Mouse (Mus musculus): ENCODE results near the gene Prmt3. TPM values are rescaled to one million over a fixed set of nuclear protein-coding genes. Genes with fewer than 3 reads are reported as not detected.

Gene Prmt3
- total and polyA plus RNA-seq, 3 experiments: 78.5 to 128 (median 112) TPM

- Histone ChIP-seq H3K9me3 (replicated peaks) (no peaks in the 10 kb centered on the region), H3K36me3 (replicated peaks) (peaks cover 97% of the 10 kb centered on the region), H3K4me1 (ENCODE audit: insufficient read depth, low read depth, low read length) (peaks cover 18% of the 10 kb centered on the region), H3K27me3 (ENCODE audit: insufficient read depth, low read length) (no peaks in the 10 kb centered on the region), H3K4me3 (ENCODE audit: low read depth, low read length) (no peak overlapping the region)
- no peak for DNase-seq (ENCODE audit: low spot score)
- no peak for ATAC-seq (ENCODE audit: extremely low read depth, insufficient number of reproducible peaks, low FRiP score, poor library complexity, severe bottlenecking)
- TF ChIP-seq POLR2AphosphoS5 (IDR thresholded peaks at IDR 0.05; ENCODE audit: insufficient replicate concordance, low read depth, low read length) (no peak), GATA1 (IDR thresholded peaks at IDR 0.05; ENCODE audit: borderline replicate concordance, low read length) (no peak), CTCF (IDR thresholded peaks at IDR 0.05; ENCODE audit: low read depth, low read length) (no peak), GATA2 (IDR thresholded peaks at IDR 0.05; ENCODE audit: borderline replicate concordance, low read depth, low read length) (no peak), TAL1 (conservative IDR thresholded peaks at IDR 0.05; ENCODE audit: low read depth, low read length) (no peak)
These were observed 9.6 kb upstream of the Prmt3 start for GRCm38 (mm10) chr7:49768509-49768908.

GRCm38 (mm10) chr7:49774396-49774795 lies 3.8 kb upstream of the Prmt3 start:
- TF ChIP-seq GATA2 (IDR thresholded peaks at IDR 0.05; ENCODE audit: borderline replicate concordance, low read depth, low read length) (no peak), TAL1 (conservative IDR thresholded peaks at IDR 0.05; ENCODE audit: low read depth, low read length) (no peak), GATA1 (IDR thresholded peaks at IDR 0.05; ENCODE audit: borderline replicate concordance, low read length) (no peak), CTCF (IDR thresholded peaks at IDR 0.05; ENCODE audit: low read depth, low read length) (no peak), POLR2AphosphoS5 (IDR thresholded peaks at IDR 0.05; ENCODE audit: insufficient replicate concordance, low read depth, low read length) (no peak)

GRCm38 (mm10) chr7:49777585-49777984 lies 561 bp upstream of the Prmt3 start:
- no peaks in the 10 kb centered on the region for H3K27me3 ChIP-seq (ENCODE audit: insufficient read depth, low read length)
- no peaks in the 10 kb centered on the region for H3K9me3 ChIP-seq (replicated peaks)
- H3K36me3 ChIP-seq (replicated peaks): peaks cover 72% of the 10 kb centered on the region
- no peak overlapping the region; the same call in 1 of the 2 replicates for H3K4me3 ChIP-seq (ENCODE audit: low read depth, low read length)
- H3K4me1 ChIP-seq (ENCODE audit: insufficient read depth, low read depth, low read length): peaks cover 41% of the 10 kb centered on the region
- DNase-seq (ENCODE audit: low spot score) (no peak), ATAC-seq (ENCODE audit: extremely low read depth, insufficient number of reproducible peaks, low FRiP score, poor library complexity, severe bottlenecking) (no peak)
- no peak for TF ChIP-seq GATA1 (IDR thresholded peaks at IDR 0.05; ENCODE audit: borderline replicate concordance, low read length)
- TF ChIP-seq TAL1 (conservative IDR thresholded peaks at IDR 0.05; ENCODE audit: low read depth, low read length): no peak
- no peak for TF ChIP-seq GATA2 (IDR thresholded peaks at IDR 0.05; ENCODE audit: borderline replicate concordance, low read depth, low read length)
- TF ChIP-seq CTCF (IDR thresholded peaks at IDR 0.05; ENCODE audit: low read depth, low read length): no peak
- TF ChIP-seq POLR2AphosphoS5 (IDR thresholded peaks at IDR 0.05; ENCODE audit: insufficient replicate concordance, low read depth, low read length): no peak

More at GRCm38 (mm10) chr7:49774396-49774795, 3.8 kb upstream of the Prmt3 start:
- Histone ChIP-seq H3K27me3 (ENCODE audit: insufficient read depth, low read length) (no peaks in the 10 kb centered on the region), H3K4me1 (ENCODE audit: insufficient read depth, low read depth, low read length) (peaks cover 22% of the 10 kb centered on the region), H3K36me3 (replicated peaks) (peaks cover 74% of the 10 kb centered on the region), H3K9me3 (replicated peaks) (no peaks in the 10 kb centered on the region), H3K4me3 (ENCODE audit: low read depth, low read length) (no peak overlapping the region)
- ATAC-seq (ENCODE audit: extremely low read depth, insufficient number of reproducible peaks, low FRiP score, poor library complexity, severe bottlenecking) (no peak), DNase-seq (ENCODE audit: low spot score) (no peak)

- peak; percentile 42 for DNase-seq (ENCODE audit: low spot score)
- H3K9me3 ChIP-seq (replicated peaks): no peaks in the 10 kb centered on the region
- peak; percentile 47 for ATAC-seq (ENCODE audit: extremely low read depth, insufficient number of reproducible peaks, low FRiP score, poor library complexity, severe bottlenecking)
- H3K4me3 ChIP-seq (ENCODE audit: low read depth, low read length): peak overlapping the region; percentile 86
- H3K36me3 ChIP-seq (replicated peaks): peaks cover 72% of the 10 kb centered on the region
- H3K27me3 ChIP-seq (ENCODE audit: insufficient read depth, low read length): no peaks in the 10 kb centered on the region
- H3K4me1 ChIP-seq (ENCODE audit: insufficient read depth, low read depth, low read length): peaks cover 43% of the 10 kb centered on the region
- TF ChIP-seq TAL1 (conservative IDR thresholded peaks at IDR 0.05; ENCODE audit: low read depth, low read length) (no peak), GATA2 (IDR thresholded peaks at IDR 0.05; ENCODE audit: borderline replicate concordance, low read depth, low read length) (no peak), POLR2AphosphoS5 (IDR thresholded peaks at IDR 0.05; ENCODE audit: insufficient replicate concordance, low read depth, low read length) (no peak), CTCF (IDR thresholded peaks at IDR 0.05; ENCODE audit: low read depth, low read length) (no peak)
These were observed 914 bp downstream of the Prmt3 start for GRCm38 (mm10) chr7:49778904-49779615.

DNA sequence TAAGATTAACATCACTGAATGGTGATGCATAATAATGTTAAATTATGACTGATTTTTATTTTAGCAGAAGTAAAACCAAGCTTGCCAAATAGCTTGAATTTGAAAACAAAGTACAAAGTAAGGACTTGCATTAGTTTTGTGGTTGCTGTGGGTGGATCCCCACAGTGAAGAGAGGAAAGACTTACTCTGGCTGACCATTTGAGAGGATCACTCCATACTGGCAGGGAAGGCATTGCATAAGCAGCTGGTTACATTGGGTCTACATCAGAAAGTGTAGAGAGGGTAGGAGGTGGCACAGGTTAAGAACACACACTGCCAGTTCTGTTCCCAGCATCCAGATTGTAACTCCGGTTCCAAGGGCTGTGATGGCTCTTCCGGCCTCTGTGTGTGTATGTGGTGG lies 4.9 kb downstream of the Prmt3 start:
- H3K36me3 ChIP-seq (replicated peaks): peaks cover 84% of the 10 kb centered on the region
- H3K4me1 ChIP-seq (ENCODE audit: insufficient read depth, low read depth, low read length): peaks cover 37% of the 10 kb centered on the region
- H3K27me3 ChIP-seq (ENCODE audit: insufficient read depth, low read length): no peaks in the 10 kb centered on the region
- no peak for TF ChIP-seq TAL1 (conservative IDR thresholded peaks at IDR 0.05; ENCODE audit: low read depth, low read length)
- TF ChIP-seq GATA1 (IDR thresholded peaks at IDR 0.05; ENCODE audit: borderline replicate concordance, low read length): no peak
- TF ChIP-seq POLR2AphosphoS5 (IDR thresholded peaks at IDR 0.05; ENCODE audit: insufficient replicate concordance, low read depth, low read length): no peak
- TF ChIP-seq CTCF (IDR thresholded peaks at IDR 0.05; ENCODE audit: low read depth, low read length): no peak
- no peak for TF ChIP-seq GATA2 (IDR thresholded peaks at IDR 0.05; ENCODE audit: borderline replicate concordance, low read depth, low read length)
- no peak for ATAC-seq (ENCODE audit: extremely low read depth, insufficient number of reproducible peaks, low FRiP score, poor library complexity, severe bottlenecking)
- no peak overlapping the region for H3K4me3 ChIP-seq (ENCODE audit: low read depth, low read length)
- no peak for DNase-seq (ENCODE audit: low spot score)
- no peaks in the 10 kb centered on the region for H3K9me3 ChIP-seq (replicated peaks)

DNA sequence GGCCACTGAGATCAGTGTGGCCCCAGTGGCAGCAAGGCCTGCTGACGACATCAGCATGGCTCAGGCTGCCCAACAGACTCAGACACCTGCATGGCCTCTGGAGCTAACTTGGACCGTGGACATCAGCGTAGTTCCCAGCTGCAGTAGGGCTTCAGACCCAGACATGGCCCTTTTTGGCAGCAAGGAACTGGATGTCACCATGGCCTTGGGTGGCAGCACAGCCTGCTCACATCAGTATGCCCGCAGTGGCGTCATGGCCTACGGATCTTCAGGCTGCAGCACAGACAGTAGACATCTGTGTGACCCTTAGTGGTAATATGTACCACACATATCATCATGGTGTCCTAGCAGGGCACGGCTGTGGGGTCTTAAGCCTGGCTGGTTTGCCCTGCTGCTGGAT lies 7.0 kb downstream of the Prmt3 start:
- Histone ChIP-seq H3K4me3 (ENCODE audit: low read depth, low read length) (no peak overlapping the region), H3K27me3 (ENCODE audit: insufficient read depth, low read length) (no peaks in the 10 kb centered on the region), H3K4me1 (ENCODE audit: insufficient read depth, low read depth, low read length) (peaks cover 26% of the 10 kb centered on the region), H3K36me3 (replicated peaks) (peaks cover 93% of the 10 kb centered on the region), H3K9me3 (replicated peaks) (no peaks in the 10 kb centered on the region)
- no peak for ATAC-seq (ENCODE audit: extremely low read depth, insufficient number of reproducible peaks, low FRiP score, poor library complexity, severe bottlenecking)
- TF ChIP-seq GATA1 (IDR thresholded peaks at IDR 0.05; ENCODE audit: borderline replicate concordance, low read length) (no peak), TAL1 (conservative IDR thresholded peaks at IDR 0.05; ENCODE audit: low read depth, low read length) (no peak), POLR2AphosphoS5 (IDR thresholded peaks at IDR 0.05; ENCODE audit: insufficient replicate concordance, low read depth, low read length) (no peak), CTCF (IDR thresholded peaks at IDR 0.05; ENCODE audit: low read depth, low read length) (no peak), GATA2 (IDR thresholded peaks at IDR 0.05; ENCODE audit: borderline replicate concordance, low read depth, low read length) (no peak)
- DNase-seq (ENCODE audit: low spot score): no peak
